Mouse (Mus musculus): Measurements from ENCODE around the gene Elmo1. TPM values are rescaled to one million over a fixed set of nuclear protein-coding genes. Genes with fewer than 3 reads are reported as not detected.

The Elmo1 gene
- polyA plus RNA-seq, 1 experiment from 2014 or later, result 10.6 TPM

DNA sequence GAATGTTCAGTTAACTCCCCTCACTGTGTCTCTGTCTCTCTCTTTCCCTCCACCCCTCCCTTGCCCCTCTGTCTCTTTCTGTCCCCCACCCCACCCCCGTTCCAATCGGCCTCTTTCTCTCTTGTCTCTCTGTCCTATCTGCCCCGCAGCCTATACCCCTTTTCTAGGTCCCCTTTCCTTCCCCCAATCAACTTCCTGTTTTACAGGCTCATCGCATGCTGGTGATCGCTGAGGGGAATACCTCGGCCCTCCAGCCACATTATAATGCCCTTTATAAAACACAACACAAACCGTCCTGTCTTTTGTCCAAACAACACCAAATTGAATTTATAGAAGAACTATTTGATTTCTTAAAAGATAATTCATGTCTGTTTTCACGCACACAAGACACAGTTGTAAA is 40.7 kb upstream of the Elmo1 start:
- no peaks in the 10 kb centered on the region for H3K4me1 ChIP-seq (replicated peaks; ENCODE audit: control insufficient read depth, insufficient read depth, low read length)
- DNase-seq (ENCODE audit: low spot score), result no peak
- H3K9ac ChIP-seq (ENCODE audit: low read depth, low read length), result no peak overlapping the region
- no peak overlapping the region for H3K27ac ChIP-seq (ENCODE audit: low read depth, low read length)
- no peak overlapping the region for H3K4me3 ChIP-seq (ENCODE audit: low read depth, low read length)
- no peak for ATAC-seq (replicated peaks; ENCODE audit: low FRiP score)
- no peaks in the 10 kb centered on the region for H3K36me3 ChIP-seq (ENCODE audit: control insufficient read depth, insufficient read depth, low read length)
- no peaks in the 10 kb centered on the region for H3K27me3 ChIP-seq (replicated peaks; ENCODE audit: control insufficient read depth, insufficient read depth, low read length)
- H3K4me2 ChIP-seq, result no peak overlapping the region
- WGBS, result 39% methylated on average over 8 of the region's 8 CpGs
- H3K9me3 ChIP-seq (ENCODE audit: control insufficient read depth, low read length), result no peaks in the 10 kb centered on the region

DNA sequence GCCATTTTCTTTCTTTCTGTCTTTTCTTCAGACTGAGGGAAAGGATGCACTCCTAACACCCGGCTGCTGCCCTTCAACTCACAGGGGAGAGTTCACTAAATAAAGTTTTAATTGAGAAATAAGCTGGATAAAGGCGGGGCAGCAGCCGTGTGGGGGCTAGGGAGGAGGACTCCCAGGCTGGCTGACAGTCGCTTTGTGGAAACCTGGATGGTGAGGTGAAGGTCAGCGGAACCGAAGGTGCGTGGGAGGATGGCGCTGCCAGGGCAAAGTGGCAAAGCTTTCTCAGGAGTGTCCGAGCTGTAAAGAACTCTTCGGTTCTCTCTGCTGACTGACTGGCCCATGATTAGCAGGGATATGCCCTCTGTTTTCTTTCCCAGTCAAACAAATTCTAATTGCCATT is 40.2 kb upstream of the Elmo1 start:
- H3K4me2 ChIP-seq, result no peak overlapping the region
- H3K4me1 ChIP-seq (replicated peaks; ENCODE audit: control insufficient read depth, insufficient read depth, low read length), result no peaks in the 10 kb centered on the region
- H3K9me3 ChIP-seq (ENCODE audit: control insufficient read depth, low read length), result no peaks in the 10 kb centered on the region
- DNase-seq (ENCODE audit: low spot score), result no peak
- no peak overlapping the region for H3K27ac ChIP-seq (ENCODE audit: low read depth, low read length)
- no peak for ATAC-seq (replicated peaks; ENCODE audit: low FRiP score)
- H3K36me3 ChIP-seq (ENCODE audit: control insufficient read depth, insufficient read depth, low read length), result no peaks in the 10 kb centered on the region
- H3K9ac ChIP-seq (ENCODE audit: low read depth, low read length), result no peak overlapping the region
- WGBS, result 82% methylated on average over 10 of the region's 10 CpGs
- no peak overlapping the region for H3K4me3 ChIP-seq (ENCODE audit: low read depth, low read length)
- no peaks in the 10 kb centered on the region for H3K27me3 ChIP-seq (replicated peaks; ENCODE audit: control insufficient read depth, insufficient read depth, low read length)

DNA sequence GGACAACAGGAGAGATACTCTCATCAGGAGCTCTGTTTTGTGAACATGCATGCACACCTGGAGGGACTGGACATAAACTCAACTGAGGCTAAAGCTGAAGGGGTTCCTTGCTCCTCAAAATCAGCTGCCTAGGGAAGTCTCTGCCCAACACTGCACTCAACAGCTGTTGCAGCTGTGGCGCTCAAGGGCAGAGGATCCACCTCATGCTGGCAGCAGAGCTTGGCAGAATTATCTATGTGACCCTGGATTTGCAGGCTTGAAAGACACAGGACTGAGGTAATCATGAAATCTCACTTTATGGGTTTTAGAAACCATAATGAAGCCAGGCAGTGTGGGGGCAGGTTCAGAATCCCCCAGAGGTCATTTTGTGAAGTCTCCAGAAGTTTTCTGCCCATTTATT is 32.5 kb upstream of the Elmo1 start:
- no peak for ATAC-seq (replicated peaks; ENCODE audit: low FRiP score)
- no peaks in the 10 kb centered on the region for H3K9me3 ChIP-seq (ENCODE audit: control insufficient read depth, low read length)
- no peaks in the 10 kb centered on the region for H3K27me3 ChIP-seq (replicated peaks; ENCODE audit: control insufficient read depth, insufficient read depth, low read length)
- DNase-seq (ENCODE audit: low spot score), result no peak
- no peak overlapping the region for H3K9ac ChIP-seq (ENCODE audit: low read depth, low read length)
- no peak overlapping the region for H3K4me3 ChIP-seq (ENCODE audit: low read depth, low read length)
- H3K36me3 ChIP-seq (ENCODE audit: control insufficient read depth, insufficient read depth, low read length), result no peaks in the 10 kb centered on the region
- 84% methylated on average over 1 of the region's 1 CpGs for WGBS
- H3K4me2 ChIP-seq, result no peak overlapping the region
- H3K27ac ChIP-seq (ENCODE audit: low read depth, low read length), result no peak overlapping the region
- H3K4me1 ChIP-seq (replicated peaks; ENCODE audit: control insufficient read depth, insufficient read depth, low read length), result no peaks in the 10 kb centered on the region

DNA sequence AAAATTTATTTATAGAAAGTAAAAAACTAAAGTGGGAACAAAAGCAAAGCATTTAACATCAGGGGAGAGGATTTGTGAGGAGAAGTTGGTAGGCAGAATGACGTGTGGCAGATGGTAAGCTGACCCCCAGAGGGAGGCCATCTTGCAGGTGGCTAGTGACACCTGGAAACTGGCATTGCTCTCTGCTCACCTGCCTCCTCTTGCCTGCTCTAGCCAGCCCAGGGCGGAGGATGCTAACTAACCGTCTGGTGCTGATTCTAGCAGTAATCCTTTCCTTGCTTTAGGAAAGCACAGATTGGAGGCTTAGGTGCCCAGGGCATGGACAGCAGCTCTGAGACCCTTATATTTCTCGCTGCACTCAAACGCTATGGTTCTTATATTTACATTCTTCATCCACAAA is 29.4 kb upstream of the Elmo1 start:
- 71% methylated on average over 5 of the region's 5 CpGs for WGBS
- Histone ChIP-seq H3K4me1 (replicated peaks; ENCODE audit: control insufficient read depth, insufficient read depth, low read length) (no peaks in the 10 kb centered on the region), H3K36me3 (ENCODE audit: control insufficient read depth, insufficient read depth, low read length) (no peaks in the 10 kb centered on the region), H3K27ac (ENCODE audit: low read depth, low read length) (no peak overlapping the region), H3K4me3 (ENCODE audit: low read depth, low read length) (no peak overlapping the region), H3K9ac (ENCODE audit: low read depth, low read length) (no peak overlapping the region), H3K27me3 (replicated peaks; ENCODE audit: control insufficient read depth, insufficient read depth, low read length) (no peaks in the 10 kb centered on the region), H3K4me2 (no peak overlapping the region), H3K9me3 (ENCODE audit: control insufficient read depth, low read length) (no peaks in the 10 kb centered on the region)
- DNase-seq (ENCODE audit: low spot score) (no peak), ATAC-seq (replicated peaks; ENCODE audit: low FRiP score) (no peak)

DNA sequence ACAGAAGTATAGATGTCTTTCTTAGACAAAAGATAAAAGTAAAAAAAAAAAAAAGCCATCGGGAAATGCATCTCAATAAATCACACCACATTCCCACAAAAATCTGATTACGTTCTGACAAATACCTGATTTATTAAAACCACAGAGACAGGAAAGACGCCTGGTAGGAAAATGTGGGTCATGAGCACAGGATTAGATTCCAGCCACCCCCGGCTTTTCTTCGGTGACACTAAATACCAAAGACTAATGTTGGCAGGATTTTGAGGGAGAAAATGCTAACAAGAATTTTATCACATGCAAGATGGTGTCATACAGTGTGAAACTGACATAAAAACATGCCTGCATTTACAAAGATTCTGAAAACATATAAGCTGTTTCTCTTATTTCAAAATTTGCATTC is 27.1 kb upstream of the Elmo1 start:
- Histone ChIP-seq H3K27ac (ENCODE audit: low read depth, low read length) (no peak overlapping the region), H3K9ac (ENCODE audit: low read depth, low read length) (no peak overlapping the region), H3K27me3 (replicated peaks; ENCODE audit: control insufficient read depth, insufficient read depth, low read length) (no peaks in the 10 kb centered on the region), H3K4me3 (ENCODE audit: low read depth, low read length) (no peak overlapping the region), H3K36me3 (ENCODE audit: control insufficient read depth, insufficient read depth, low read length) (no peaks in the 10 kb centered on the region), H3K4me2 (no peak overlapping the region), H3K9me3 (ENCODE audit: control insufficient read depth, low read length) (no peaks in the 10 kb centered on the region), H3K4me1 (replicated peaks; ENCODE audit: control insufficient read depth, insufficient read depth, low read length) (no peaks in the 10 kb centered on the region)
- DNase-seq (ENCODE audit: low spot score), result no peak
- ATAC-seq (replicated peaks; ENCODE audit: low FRiP score), result no peak
- 74% methylated on average over 5 of the region's 5 CpGs for WGBS

DNA sequence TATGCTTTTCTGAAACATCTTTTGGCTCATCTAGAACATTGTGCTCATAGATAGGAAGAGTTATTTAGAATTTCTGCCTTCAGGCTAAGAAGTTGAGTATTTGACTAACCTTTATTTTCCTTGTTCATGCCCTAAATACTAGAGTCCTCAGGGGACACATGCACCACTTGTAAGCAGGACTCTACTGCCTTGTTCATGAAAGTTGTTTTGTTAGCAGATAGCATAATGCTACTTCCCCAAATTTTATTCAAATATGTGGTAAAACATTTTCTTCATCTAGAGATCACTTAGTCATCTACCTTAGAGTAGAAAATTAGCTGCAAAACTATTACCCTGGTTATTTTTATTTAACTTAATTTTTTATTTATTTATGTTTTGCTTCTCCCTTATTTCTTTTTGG is 18.4 kb upstream of the Elmo1 start:
- H3K4me3 ChIP-seq (ENCODE audit: low read depth, low read length), result no peak overlapping the region
- no peak overlapping the region for H3K9ac ChIP-seq (ENCODE audit: low read depth, low read length)
- DNase-seq (ENCODE audit: low spot score), result no peak
- H3K4me1 ChIP-seq (replicated peaks; ENCODE audit: control insufficient read depth, insufficient read depth, low read length), result no peaks in the 10 kb centered on the region
- no peak overlapping the region for H3K4me2 ChIP-seq
- ATAC-seq (replicated peaks; ENCODE audit: low FRiP score), result no peak
- H3K27ac ChIP-seq (ENCODE audit: low read depth, low read length), result no peak overlapping the region
- H3K9me3 ChIP-seq (ENCODE audit: control insufficient read depth, low read length), result no peaks in the 10 kb centered on the region
- H3K27me3 ChIP-seq (replicated peaks; ENCODE audit: control insufficient read depth, insufficient read depth, low read length), result no peaks in the 10 kb centered on the region
- no peaks in the 10 kb centered on the region for H3K36me3 ChIP-seq (ENCODE audit: control insufficient read depth, insufficient read depth, low read length)

DNA sequence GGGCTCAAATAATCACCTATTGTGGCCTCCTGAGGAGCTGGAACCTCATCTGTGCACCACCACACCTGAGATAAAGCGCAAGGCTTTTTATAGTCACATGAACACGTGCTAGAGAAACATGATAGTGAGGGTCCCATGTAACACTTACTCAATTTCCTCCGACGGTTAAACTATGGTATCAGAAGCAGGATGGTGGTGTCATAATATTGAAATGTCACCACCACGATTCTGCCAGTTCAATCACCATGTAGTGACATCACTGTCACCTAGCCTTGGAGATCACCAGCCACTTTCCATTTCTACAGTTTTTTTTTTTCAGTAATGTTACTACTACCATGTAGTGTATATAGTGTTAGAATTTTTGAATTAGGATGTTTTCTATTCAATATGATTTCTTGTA is 17.4 kb upstream of the Elmo1 start:
- 72% methylated on average over 5 of the region's 5 CpGs for WGBS
- Histone ChIP-seq H3K4me2 (no peak overlapping the region), H3K4me1 (replicated peaks; ENCODE audit: control insufficient read depth, insufficient read depth, low read length) (no peaks in the 10 kb centered on the region), H3K27me3 (replicated peaks; ENCODE audit: control insufficient read depth, insufficient read depth, low read length) (no peaks in the 10 kb centered on the region), H3K9me3 (ENCODE audit: control insufficient read depth, low read length) (no peaks in the 10 kb centered on the region), H3K27ac (ENCODE audit: low read depth, low read length) (no peak overlapping the region), H3K36me3 (ENCODE audit: control insufficient read depth, insufficient read depth, low read length) (no peaks in the 10 kb centered on the region), H3K9ac (ENCODE audit: low read depth, low read length) (no peak overlapping the region), H3K4me3 (ENCODE audit: low read depth, low read length) (no peak overlapping the region)
- DNase-seq (ENCODE audit: low spot score), result no peak
- ATAC-seq (replicated peaks; ENCODE audit: low FRiP score), result no peak

DNA sequence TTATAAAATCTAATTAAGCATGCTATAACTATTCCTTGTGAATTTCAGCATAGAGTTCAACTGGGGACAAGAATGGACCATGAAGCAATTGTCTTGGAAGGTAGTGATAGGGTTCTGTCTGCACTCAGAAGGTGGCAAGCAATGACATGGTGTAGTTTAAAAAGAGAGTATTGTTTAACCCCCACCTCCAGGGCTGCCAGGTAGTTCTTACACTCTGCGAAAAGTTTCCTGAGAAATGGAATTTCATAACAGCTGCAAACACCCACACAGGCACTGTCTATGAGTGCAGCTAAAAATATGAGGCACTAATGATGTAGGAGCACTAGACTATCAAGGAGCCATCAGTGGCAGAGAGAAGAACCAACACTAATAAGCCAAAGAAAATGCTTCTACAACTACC is 13.9 kb upstream of the Elmo1 start:
- DNase-seq (ENCODE audit: low spot score), result no peak
- Histone ChIP-seq H3K27ac (ENCODE audit: low read depth, low read length) (no peak overlapping the region), H3K4me2 (no peak overlapping the region), H3K4me1 (replicated peaks; ENCODE audit: control insufficient read depth, insufficient read depth, low read length) (no peaks in the 10 kb centered on the region), H3K9ac (ENCODE audit: low read depth, low read length) (no peak overlapping the region), H3K27me3 (replicated peaks; ENCODE audit: control insufficient read depth, insufficient read depth, low read length) (no peaks in the 10 kb centered on the region), H3K9me3 (ENCODE audit: control insufficient read depth, low read length) (no peaks in the 10 kb centered on the region), H3K36me3 (ENCODE audit: control insufficient read depth, insufficient read depth, low read length) (no peaks in the 10 kb centered on the region), H3K4me3 (ENCODE audit: low read depth, low read length) (no peak overlapping the region)
- 90% methylated on average over 1 of the region's 1 CpGs for WGBS
- ATAC-seq (replicated peaks; ENCODE audit: low FRiP score), result no peak

DNA sequence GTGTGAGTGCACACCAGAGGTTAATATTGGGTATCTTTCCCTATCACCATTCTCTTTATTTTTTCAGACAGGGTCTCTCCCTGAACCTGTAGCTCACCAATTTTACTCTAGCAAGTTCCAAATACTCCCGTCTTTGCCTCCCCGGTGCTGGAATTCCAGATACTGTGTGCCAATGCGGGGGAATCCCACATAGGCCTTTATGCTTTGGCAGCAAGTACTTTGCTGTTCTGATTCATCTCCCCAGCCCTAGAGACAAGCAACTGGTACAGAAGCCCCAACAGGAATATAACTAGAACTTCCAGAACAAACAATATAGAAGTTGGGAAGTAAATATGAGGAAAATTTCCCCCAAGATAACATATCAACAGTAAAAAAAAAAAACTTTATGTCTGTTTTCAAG is 13.2 kb upstream of the Elmo1 start:
- Histone ChIP-seq H3K36me3 (ENCODE audit: control insufficient read depth, insufficient read depth, low read length) (no peaks in the 10 kb centered on the region), H3K4me1 (replicated peaks; ENCODE audit: control insufficient read depth, insufficient read depth, low read length) (no peaks in the 10 kb centered on the region), H3K27ac (ENCODE audit: low read depth, low read length) (no peak overlapping the region), H3K9ac (ENCODE audit: low read depth, low read length) (no peak overlapping the region), H3K9me3 (ENCODE audit: control insufficient read depth, low read length) (no peaks in the 10 kb centered on the region), H3K4me2 (no peak overlapping the region), H3K27me3 (replicated peaks; ENCODE audit: control insufficient read depth, insufficient read depth, low read length) (no peaks in the 10 kb centered on the region), H3K4me3 (ENCODE audit: low read depth, low read length) (no peak overlapping the region)
- no peak for DNase-seq (ENCODE audit: low spot score)
- no peak for ATAC-seq (replicated peaks; ENCODE audit: low FRiP score)
- WGBS, result 85% methylated on average over 3 of the region's 3 CpGs
